Mouse (Mus musculus): Measurements from ENCODE around the gene Slc34a3. TPM values are rescaled to one million over a fixed set of nuclear protein-coding genes. Genes with fewer than 3 reads are reported as not detected.

Slc34a3 gene
- total RNA-seq, 1 experiment from 2014 or later, result not detected

- ATAC-seq (replicated peaks; ENCODE audit: insufficient number of reproducible peaks, low FRiP score, low TSS enrichment, poor library complexity, severe bottlenecking), result no peak
Measured at GRCm38 (mm10) chr2:25200631-25201030, 33.5 kb downstream of the Slc34a3 start.

DNA sequence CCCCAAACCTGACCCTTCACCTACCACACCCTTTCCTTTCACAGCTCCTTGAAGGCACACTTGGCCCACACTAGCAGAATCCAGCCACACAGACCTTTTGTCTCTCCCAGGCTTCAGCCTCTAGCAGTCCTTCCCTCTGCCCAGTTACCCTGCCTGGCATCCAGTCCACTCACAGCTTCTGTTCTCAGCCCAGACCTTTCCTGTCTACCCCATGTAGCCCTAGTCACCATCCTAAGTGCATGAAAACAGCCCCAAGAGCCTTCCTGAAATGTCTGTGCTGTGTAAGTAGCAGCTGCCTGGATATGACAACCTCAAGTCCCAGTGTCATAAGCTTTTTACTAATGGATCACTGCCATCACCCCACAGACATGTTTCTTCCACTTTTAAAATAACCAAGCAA is 36.2 kb downstream of the Slc34a3 start:
- ATAC-seq (replicated peaks; ENCODE audit: insufficient number of reproducible peaks, low FRiP score, low TSS enrichment, poor library complexity, severe bottlenecking), result no peak

DNA sequence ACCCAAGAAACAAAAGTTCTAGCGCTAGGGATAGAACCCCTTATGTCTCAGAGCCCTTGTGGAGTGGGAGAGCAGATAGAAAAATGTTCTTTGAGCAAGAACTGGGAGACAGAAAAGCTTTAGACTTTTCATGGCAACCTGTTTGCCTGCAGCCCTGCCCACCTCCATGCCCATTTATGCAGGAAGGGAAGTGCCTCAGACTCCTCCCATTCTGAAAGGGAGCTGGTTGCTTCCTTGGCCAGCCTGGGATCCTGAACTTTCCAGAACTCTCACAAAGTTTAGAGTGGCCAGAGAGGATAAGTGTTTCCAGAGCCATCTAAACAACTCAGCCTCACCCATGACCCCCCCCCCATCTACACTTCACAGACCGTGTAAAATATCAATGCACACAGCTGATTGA is 37.0 kb downstream of the Slc34a3 start:
- ATAC-seq (replicated peaks; ENCODE audit: insufficient number of reproducible peaks, low FRiP score, low TSS enrichment, poor library complexity, severe bottlenecking), result no peak

DNA sequence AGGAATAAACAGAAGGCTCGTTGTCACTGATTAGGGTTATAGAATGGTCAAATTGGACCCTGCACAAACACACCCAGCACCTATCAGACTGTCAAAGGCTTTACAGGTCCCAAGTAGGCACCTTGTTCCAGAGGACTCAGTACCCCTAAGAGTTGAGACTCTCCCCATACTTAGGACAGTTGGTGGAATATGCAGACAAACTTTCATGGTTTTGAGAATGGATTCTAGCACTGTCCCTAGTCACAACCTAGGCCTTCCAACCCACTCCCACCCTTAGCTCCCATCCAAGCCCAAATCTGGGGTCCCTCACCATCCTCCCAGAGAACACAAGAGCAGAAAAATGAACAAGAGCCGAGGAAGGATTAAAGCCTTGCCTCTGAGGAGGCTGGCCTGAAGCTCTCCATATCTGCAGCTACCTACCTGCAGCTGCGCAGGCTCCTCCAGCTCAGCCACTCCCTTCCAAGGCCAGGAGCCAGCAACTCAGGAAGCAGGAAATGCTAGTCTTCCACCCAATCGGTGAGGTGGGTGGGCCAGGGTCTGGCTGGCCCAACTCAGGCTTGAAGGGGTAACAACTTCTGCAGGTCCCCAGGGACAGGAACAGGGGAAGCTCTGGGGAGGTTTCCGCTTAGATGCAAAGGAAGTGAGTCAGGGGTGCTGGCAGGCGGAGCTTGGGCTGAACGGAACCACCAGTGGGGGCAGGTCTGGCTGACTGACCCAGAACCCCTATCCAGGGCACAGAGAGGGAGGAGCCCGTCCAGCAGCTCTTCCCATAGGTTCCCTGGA is 37.8 kb downstream of the Slc34a3 start, which contains the start of gene Tor4a:
Gene Tor4a, minus strand, starts transcription at position 715 of the 783 bp plus-strand sequence.
- peak; percentile 65 for ATAC-seq (replicated peaks; ENCODE audit: insufficient number of reproducible peaks, low FRiP score, low TSS enrichment, poor library complexity, severe bottlenecking)

- ATAC-seq (replicated peaks; ENCODE audit: insufficient number of reproducible peaks, low FRiP score, low TSS enrichment, poor library complexity, severe bottlenecking), result peak; percentile 52
Measured at GRCm38 (mm10) chr2:25195211-25196156, 38.7 kb downstream of the Slc34a3 start.

GRCm38 (mm10) chr2:25194486-25195171 is 39.5 kb downstream of the Slc34a3 start:
- ATAC-seq (replicated peaks; ENCODE audit: insufficient number of reproducible peaks, low FRiP score, low TSS enrichment, poor library complexity, severe bottlenecking), result peak; percentile 24

GRCm38 (mm10) chr2:25194006-25194405 is 40.2 kb downstream of the Slc34a3 start:
- ATAC-seq (replicated peaks; ENCODE audit: insufficient number of reproducible peaks, low FRiP score, low TSS enrichment, poor library complexity, severe bottlenecking), result no peak

- ATAC-seq (replicated peaks; ENCODE audit: insufficient number of reproducible peaks, low FRiP score, low TSS enrichment, poor library complexity, severe bottlenecking), result peak; percentile 52
Measured at GRCm38 (mm10) chr2:25193330-25193770, 40.8 kb downstream of the Slc34a3 start.

DNA sequence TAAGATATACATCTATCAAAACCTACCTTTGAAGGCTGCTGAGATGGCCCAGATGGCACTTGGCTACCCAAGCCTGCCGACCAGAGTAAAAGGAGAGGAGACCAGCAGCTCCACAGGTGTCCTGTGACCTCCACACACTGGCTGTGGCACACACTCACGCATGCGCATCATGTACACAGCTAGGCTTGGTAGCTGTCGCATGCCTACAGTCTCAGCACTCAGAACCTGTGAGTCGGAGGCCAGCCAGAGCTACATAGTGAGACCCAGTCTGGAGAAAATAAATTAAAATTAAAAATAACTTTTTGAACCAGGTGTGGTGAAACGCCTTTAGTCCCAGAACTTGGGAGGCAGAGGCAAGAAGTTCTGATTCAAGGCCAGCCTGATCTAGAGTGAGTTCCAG is 46.3 kb downstream of the Slc34a3 start:
- ATAC-seq (replicated peaks; ENCODE audit: insufficient number of reproducible peaks, low FRiP score, low TSS enrichment, poor library complexity, severe bottlenecking), result no peak

- no peak for ATAC-seq (replicated peaks; ENCODE audit: insufficient number of reproducible peaks, low FRiP score, low TSS enrichment, poor library complexity, severe bottlenecking)
Measured at GRCm38 (mm10) chr2:25186575-25186930, 47.6 kb downstream of the Slc34a3 start.

DNA sequence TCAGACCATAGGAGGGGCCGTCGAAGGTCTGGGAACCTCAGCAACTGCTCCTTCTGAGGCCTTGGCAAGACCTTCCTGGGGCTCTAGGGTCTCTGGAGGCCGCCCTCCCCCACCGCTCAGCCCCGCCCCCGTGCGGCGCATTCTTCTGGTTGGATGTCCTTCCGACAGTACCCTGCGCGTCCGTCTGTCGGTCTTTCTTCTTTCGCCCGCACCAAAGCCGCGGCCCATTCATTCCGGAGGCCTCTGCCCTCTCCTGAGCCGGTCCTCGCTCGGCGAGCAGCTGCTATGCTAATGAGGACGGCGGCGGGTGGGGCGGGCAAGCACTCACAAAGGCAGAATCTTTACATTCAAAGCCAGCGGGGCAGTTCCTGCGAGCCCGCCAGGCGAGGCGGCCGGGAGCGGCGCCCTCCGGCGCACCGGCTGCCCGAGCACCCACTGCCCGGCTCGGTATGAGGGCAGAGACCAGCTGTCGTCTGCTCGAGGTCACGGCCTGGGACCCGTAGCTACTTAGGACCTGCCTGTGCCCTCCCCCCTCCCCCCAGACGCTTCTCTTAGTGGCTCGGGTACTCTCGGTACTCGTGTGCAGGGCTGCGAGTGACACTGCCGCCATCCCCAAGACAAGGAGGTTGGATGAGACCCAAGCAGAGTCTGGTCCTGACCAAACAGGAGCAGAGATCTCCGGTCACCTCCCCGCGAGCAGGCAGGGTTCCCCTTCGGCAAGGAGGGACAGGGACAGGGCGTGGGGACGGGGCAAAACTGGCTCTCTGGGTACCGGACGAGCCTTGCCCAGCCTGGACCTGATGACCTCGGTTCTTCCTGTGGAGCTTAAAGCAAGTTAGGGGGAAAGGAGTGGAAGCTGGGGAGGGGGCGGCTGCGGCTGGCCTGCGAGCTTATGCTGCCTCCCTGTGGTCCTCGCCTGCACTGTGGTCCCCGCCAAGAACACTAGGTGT is 48.3 kb downstream of the Slc34a3 start:
- no peak; the same call in 1 of the 2 replicates for ATAC-seq (replicated peaks; ENCODE audit: insufficient number of reproducible peaks, low FRiP score, low TSS enrichment, poor library complexity, severe bottlenecking)

- no peak for ATAC-seq (replicated peaks; ENCODE audit: insufficient number of reproducible peaks, low FRiP score, low TSS enrichment, poor library complexity, severe bottlenecking)
Measured at GRCm38 (mm10) chr2:25184496-25184895, 49.7 kb downstream of the Slc34a3 start.

GRCm38 (mm10) chr2:25183336-25183735 is 50.8 kb downstream of the Slc34a3 start:
- ATAC-seq (replicated peaks; ENCODE audit: insufficient number of reproducible peaks, low FRiP score, low TSS enrichment, poor library complexity, severe bottlenecking), result no peak

- ATAC-seq (replicated peaks; ENCODE audit: insufficient number of reproducible peaks, low FRiP score, low TSS enrichment, poor library complexity, severe bottlenecking), result no peak
Measured at GRCm38 (mm10) chr2:25182664-25183063, 51.5 kb downstream of the Slc34a3 start.

GRCm38 (mm10) chr2:25181891-25182397 is 52.2 kb downstream of the Slc34a3 start:
- ATAC-seq (replicated peaks; ENCODE audit: insufficient number of reproducible peaks, low FRiP score, low TSS enrichment, poor library complexity, severe bottlenecking), result no peak

DNA sequence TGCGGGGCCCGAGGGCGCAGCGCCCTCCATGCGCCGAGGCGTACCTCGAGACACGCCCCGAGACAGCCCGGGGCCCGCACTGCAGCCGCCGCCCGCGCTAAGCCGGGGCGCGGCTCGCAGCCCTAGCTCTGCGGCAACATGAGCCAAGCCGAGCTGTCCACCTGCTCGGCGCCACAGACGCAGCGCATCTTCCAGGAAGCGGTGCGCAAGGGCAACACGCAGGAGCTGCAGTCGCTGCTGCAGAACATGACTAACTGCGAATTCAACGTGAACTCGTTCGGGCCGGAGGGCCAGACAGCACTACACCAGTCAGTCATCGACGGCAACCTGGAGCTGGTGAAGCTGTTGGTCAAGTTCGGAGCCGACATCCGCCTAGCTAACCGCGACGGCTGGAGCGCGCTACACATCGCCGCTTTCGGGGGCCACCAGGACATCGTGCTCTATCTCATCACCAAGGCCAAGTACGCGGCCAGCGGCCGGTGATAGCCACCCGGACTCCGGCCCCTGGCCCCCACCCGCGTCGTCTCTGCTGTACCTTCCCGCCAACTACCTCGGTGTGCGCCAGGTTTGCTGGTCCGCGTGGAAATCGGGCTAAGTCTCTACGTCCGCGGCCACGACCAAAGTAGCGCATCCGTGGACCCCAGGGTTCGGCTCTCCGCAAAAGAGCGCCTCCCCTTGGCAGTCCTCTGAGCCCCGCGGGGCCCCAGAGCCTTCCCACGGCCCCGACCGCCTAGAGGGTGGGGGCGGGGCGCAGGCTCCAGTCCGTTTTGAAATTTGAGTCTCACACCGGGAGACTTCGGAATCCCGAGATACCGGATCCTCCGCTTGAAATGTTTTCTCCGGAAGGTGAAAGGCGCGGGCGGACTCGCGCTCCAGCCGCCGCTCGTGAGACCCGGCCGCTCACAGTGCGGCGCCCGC is 52.9 kb downstream of the Slc34a3 start:
- ATAC-seq (replicated peaks; ENCODE audit: insufficient number of reproducible peaks, low FRiP score, low TSS enrichment, poor library complexity, severe bottlenecking), result no peak; the same call in 1 of the 2 replicates

- peak; percentile 86 for ATAC-seq (replicated peaks; ENCODE audit: insufficient number of reproducible peaks, low FRiP score, low TSS enrichment, poor library complexity, severe bottlenecking)
Measured at GRCm38 (mm10) chr2:25180478-25180903, 53.7 kb downstream of the Slc34a3 start, which contains the start of gene Nrarp. Gene Nrarp (plus strand): TSS chr2:25180758.

Data from monocyte, adult 5-6 weeks (primary cell).